Mouse (Mus musculus) CH12.LX (cell line): Measurements from ENCODE around the gene Gpr68.

Source experiments
- BHLHE40 ChIP-seq: IDR thresholded peaks from 2 replicates; pipeline ENCODE4 v1.6.1; 2011; ENCODE audit warnings: mild to moderate bottlenecking, low read depth, low read length, improper control_type of control experiment
- CHD2 ChIP-seq: IDR thresholded peaks from 2 replicates; pipeline ENCODE4 v1.6.1; 2011; ENCODE audit warnings: low read length, improper control_type of control experiment
- EP300 ChIP-seq: IDR thresholded peaks from 2 replicates; pipeline ENCODE4 v1.6.1; 2011; ENCODE audit warnings: low read length, improper control_type of control experiment
- JUND ChIP-seq: conservative IDR thresholded peaks from 2 replicates; pipeline ENCODE4 v1.6.1; 2011; ENCODE audit warnings: low read depth, low read length, improper control_type of control experiment
- KAT2A ChIP-seq: IDR thresholded peaks from 2 replicates; pipeline ENCODE4 v1.6.1; 2012; ENCODE audit warnings: low read length, improper control_type of control experiment, inconsistent platforms; ENCODE audit not compliant: insufficient replicate concordance
- MEF2A ChIP-seq: IDR thresholded peaks from 2 replicates; pipeline ENCODE4 v1.6.1; 2014; ENCODE audit warnings: low read depth, mild to moderate bottlenecking, inconsistent platforms, low read length, improper control_type of control experiment, borderline replicate concordance
- POLR2AphosphoS2 ChIP-seq: IDR thresholded peaks from 2 replicates; pipeline ENCODE4 v1.6.1; 2011; ENCODE audit warnings: low read depth, low read length, improper control_type of control experiment
- RAD21 ChIP-seq: IDR thresholded peaks from 2 replicates; pipeline ENCODE4 v1.6.1; 2011; ENCODE audit warnings: low read depth, mild to moderate bottlenecking, low read length, improper control_type of control experiment, moderate library complexity
- UBTF ChIP-seq: IDR thresholded peaks from 2 replicates; pipeline ENCODE4 v1.6.1; 2012; ENCODE audit warnings: low read depth, mild to moderate bottlenecking, inconsistent platforms, low read length, improper control_type of control experiment, moderate library complexity
- USF1 ChIP-seq: IDR thresholded peaks from 2 replicates; pipeline ENCODE4 v1.6.1; 2014; ENCODE audit warnings: low read depth, mild to moderate bottlenecking, inconsistent platforms, low read length, improper control_type of control experiment

DNA sequence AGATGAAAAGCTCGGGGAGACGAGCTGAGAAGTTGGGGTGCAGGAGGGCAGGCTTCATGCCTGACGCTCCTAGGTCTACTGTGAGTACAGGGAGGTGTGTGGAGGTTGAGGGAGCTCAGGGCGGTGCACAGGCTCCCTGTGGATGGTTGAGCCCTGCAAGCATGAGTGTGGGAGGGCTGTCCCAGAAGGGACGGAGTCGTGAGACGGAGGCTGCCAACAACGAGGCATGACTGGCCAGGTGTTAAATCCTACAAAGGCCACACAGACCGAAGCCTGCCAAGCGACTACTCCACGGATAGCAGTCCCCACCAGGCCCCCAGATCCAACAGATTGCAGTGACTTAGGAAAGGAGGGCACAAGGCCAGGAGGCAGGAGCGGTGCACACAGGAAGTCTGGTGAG is 2.7 kb upstream of the Gpr68 start:
- TF ChIP-seq USF1, result no peak
- TF ChIP-seq CHD2, result no peak
- no peak for TF ChIP-seq POLR2AphosphoS2
- TF ChIP-seq JUND, result no peak
- no peak for TF ChIP-seq RAD21
- no peak for TF ChIP-seq UBTF
- TF ChIP-seq BHLHE40, result no peak
- TF ChIP-seq KAT2A, result no peak
- no peak for TF ChIP-seq EP300
- no peak for TF ChIP-seq MEF2A
